ENCODE assay signal across 11 mouse cellular contexts in genomic region chr5:136620234-136620633, GRCm38 (mm10). TPM values are rescaled to one million over a fixed set of nuclear protein-coding genes. Genes with fewer than 3 reads are reported as not detected.
DNase-seq lines count a peak whose midpoint lies in the region; ATAC-seq and TF ChIP-seq lines count a peak whose summit lies in the region.
"Had no signal": no experiment of that assay in that cellular context is flagged by ENCODE, and none has a peak within 500 bp of the region (broad histone marks: within the 10 kb centered on the region; RNA-seq: fewer than 3 reads in every experiment).

No protein-coding gene starts in this region.

- no peak overlapping the region for H3K9ac ChIP-seq in embryonic facial prominence, embryonic 12.5 days
- no peak overlapping the region for H3K9ac ChIP-seq in hindbrain, postnatal 0 days (replicated peaks; ENCODE audit: low read length)

- no peaks in the 10 kb centered on the region for H3K9me3 ChIP-seq in embryonic facial prominence, embryonic 12.5 days
- no peaks in the 10 kb centered on the region for H3K9me3 ChIP-seq in hindbrain, postnatal 0 days (ENCODE audit: low read length)

- H3K4me1 ChIP-seq in embryonic facial prominence, embryonic 12.5 days: peaks cover 21% of the 10 kb centered on the region
- H3K4me1 ChIP-seq in hindbrain, postnatal 0 days (ENCODE audit: insufficient read depth, low read length): peaks cover 8% of the 10 kb centered on the region; the same call in 1 of the 2 replicates

- peaks cover 47% of the 10 kb centered on the region for H3K27me3 ChIP-seq in embryonic facial prominence, embryonic 12.5 days
- H3K27me3 ChIP-seq in hindbrain, postnatal 0 days (ENCODE audit: insufficient read depth, low read length): no peaks in the 10 kb centered on the region; the same call in 1 of the 2 replicates

- no peak overlapping the region for H3K4me3 ChIP-seq in embryonic facial prominence, embryonic 12.5 days
- no peak overlapping the region for H3K4me3 ChIP-seq in hindbrain, postnatal 0 days (ENCODE audit: low read length)

- DNase-seq in heart, postnatal 4 days: peak; percentile 11
- DNase-seq in heart, adult 18-20 months: no peak
- DNase-seq in hindbrain, postnatal 0 days (ENCODE audit: low spot score): no peak
- DNase-seq in lung, postnatal 36 days: peak; percentile 53
- no peak for DNase-seq in ovary, postnatal 14 days (ENCODE audit: low spot score)
- DNase-seq in thymus, postnatal 4 days: no peak
- no peak for DNase-seq in Muller cell, postnatal 12 days (ENCODE audit: inconsistent ontology term)
- DNase-seq: layer of hippocampus, adult 9-11 months; right cerebral cortex, postnatal 14 days had no signal

- WGBS in embryonic facial prominence, embryonic 12.5 days: 22% methylated on average over 12 of the region's 12 CpGs
- 41% methylated on average over 12 of the region's 12 CpGs for WGBS in hindbrain, postnatal 0 days

- TF ChIP-seq CTCF in hindbrain, postnatal 0 days (IDR thresholded peaks at IDR 0.05; ENCODE audit: low read depth): no peak; the same call in 1 of the 2 replicates

- H3K4me2 ChIP-seq in embryonic facial prominence, embryonic 12.5 days (replicated peaks): 0 out of 2 replicates have a peak overlapping the region, but pooled peaks have one; percentile 20
- peak overlapping the region; percentile 31; the same call in 1 of the 2 replicates for H3K4me2 ChIP-seq in hindbrain, postnatal 0 days (ENCODE audit: low read depth, low read length)

- ATAC-seq in embryonic facial prominence, embryonic 12.5 days (ENCODE audit: insufficient number of reproducible peaks, insufficient read depth, low FRiP score, low TSS enrichment): no peak
- no peak for ATAC-seq in hindbrain, postnatal 0 days

- no peaks in the 10 kb centered on the region for H3K36me3 ChIP-seq in embryonic facial prominence, embryonic 12.5 days
- H3K36me3 ChIP-seq in hindbrain, postnatal 0 days (ENCODE audit: insufficient read depth, low read length): no peaks in the 10 kb centered on the region

- H3K27ac ChIP-seq in embryonic facial prominence, embryonic 12.5 days: no peak overlapping the region
- H3K27ac ChIP-seq in hindbrain, postnatal 0 days: no peak overlapping the region
- H3K27ac ChIP-seq: gastrocnemius, adult 2 months had no signal

RNA-seq across cellular contexts. Expression of gene Cux1, which starts 52.9 kb away (rescaled TPM):
- 100 to 1,000 TPM; 126 to 131 TPM for total RNA-seq in heart, postnatal 4 days (2021)
- total RNA-seq in heart, adult 18-20 months (2021): 10 to 100 TPM; 78.7 to 87.5 TPM
- polyA plus RNA-seq in embryonic facial prominence, embryonic 12.5 days (2016; fragmentation: Nextera tagmentation; extraction: Ambion mirVana): 79.8 and 81.1 TPM in 2 replicates
- 132 and 137 TPM in 2 replicates for total RNA-seq in hindbrain, postnatal 0 days (2014; rRNA removed)
- polyA plus RNA-seq in hindbrain, postnatal 0 days (2015; fragmentation: Nextera tagmentation; extraction: Ambion mirVana): 81.1 and 86.3 TPM in 2 replicates

Comparison
In these comparisons a context has a peak if more than half of its experiments do, and no peak if none do; other contexts are left out.
1. DNase-seq: peak in heart, postnatal 4 days (single experiment) and lung, postnatal 36 days (single experiment); none in heart, adult 18-20 months (0 of 2), hindbrain, postnatal 0 days (single experiment), ovary, postnatal 14 days (single experiment), thymus, postnatal 4 days (single experiment) and Muller cell, postnatal 12 days (single experiment).